Mouse (Mus musculus) kidney, embryonic 16.5 days (tissue): ENCODE results near the gene Zmynd8. TPM values are rescaled to one million over a fixed set of nuclear protein-coding genes. Genes with fewer than 3 reads are reported as not detected.

ENCODE experiments used
- ATAC-seq: fragments of 200-750 bp; cut with Nextera tagmentation; 2 replicates; pipeline ENCODE4 v1.8.0; 2017; ENCODE audit warnings: moderate TSS enrichment; ENCODE audit not compliant: low FRiP score, low TSS enrichment
- H3K27ac ChIP-seq: fragments of 300-500 bp; sonication (generic); 2 replicates; pipeline ENCODE4 v1.5.1; 2014; ENCODE audit warnings: low read length
- H3K27me3 ChIP-seq: fragments of 300-500 bp; sonication (generic); 2 replicates; pipeline ENCODE4 v1.6.1; 2014; ENCODE audit warnings: low read length, control low read depth, mixed read lengths; ENCODE audit not compliant: insufficient read depth
- H3K36me3 ChIP-seq: fragments of 300-500 bp; sonication (generic); 2 replicates; pipeline ENCODE4 v1.6.1; 2014; ENCODE audit warnings: low read length, control low read depth, mixed read lengths; ENCODE audit not compliant: insufficient read depth
- H3K4me1 ChIP-seq: fragments of 300-500 bp; sonication (generic); 2 replicates; pipeline ENCODE4 v1.6.1; 2014; ENCODE audit warnings: low read length, control low read depth, mixed read lengths; ENCODE audit not compliant: insufficient read depth
- H3K4me2 ChIP-seq: fragments of 300-500 bp; sonication (generic); replicated peaks from 2 replicates; pipeline ENCODE4 v1.6.1; 2014; ENCODE audit warnings: low read depth, low read length
- H3K4me3 ChIP-seq: fragments of 300-500 bp; sonication (generic); 2 replicates; pipeline ENCODE4 v1.5.1; 2014; ENCODE audit warnings: mild to moderate bottlenecking, low read length
- H3K9ac ChIP-seq: fragments of 300-500 bp; sonication (generic); replicated peaks from 2 replicates; pipeline ENCODE4 v1.6.1; 2014; ENCODE audit warnings: low read length
- H3K9me3 ChIP-seq: fragments of 300-500 bp; sonication (generic); 2 replicates; pipeline ENCODE4 v1.6.1; 2016; ENCODE audit warnings: low read length, control low read depth
- WGBS: fragments of 180-500 bp; shearing (Covaris S2); extraction: QIAGEN DNeasy Blood & Tissue Kit; methylation state at CpG from one replicate; pipeline ENCODE4 v1.1.7; 2014; 5-methylcytosine and 5-hydroxymethylcytosine counted together
- polyA plus RNA-seq: library from polyadenylated mRNA; unstranded; fragments of >200 nt; fragmentation: Nextera tagmentation; extraction: Ambion mirVana; gene quantifications from 2 replicates; pipeline ENCODE4 v1.2.1, GENCODE M21; 2015

The Zmynd8 gene
- polyA plus RNA-seq, 1 experiment from 2014 or later: 58.2 TPM

DNA sequence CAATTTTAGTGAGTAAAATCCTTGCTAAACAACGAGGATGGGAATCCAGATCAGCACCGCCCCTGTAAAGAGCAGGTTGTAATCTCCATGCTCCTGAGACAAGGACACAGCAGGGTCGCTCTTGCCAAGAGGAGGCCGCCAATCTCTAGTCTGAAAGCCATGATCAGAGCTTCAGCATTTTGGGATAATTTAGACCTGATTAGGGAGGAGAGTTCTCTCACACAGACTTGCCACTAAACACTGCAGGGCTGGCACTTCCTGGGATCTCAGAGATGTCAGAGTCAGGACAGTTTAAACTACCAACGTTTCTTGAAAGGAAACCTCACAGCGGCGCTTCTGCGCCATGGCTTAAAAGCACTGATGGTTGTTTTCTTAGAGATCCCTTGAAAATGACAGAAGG, 32.4 kb downstream of the Zmynd8 start:
- H3K36me3 ChIP-seq: peaks cover 14% of the 10 kb centered on the region; the same call in 1 of the 2 replicates
- peak overlapping the region; percentile 69 for H3K27ac ChIP-seq
- 62% methylated on average over 8 of the region's 8 CpGs for WGBS
- no peak overlapping the region for H3K4me3 ChIP-seq
- peaks cover 56% of the 10 kb centered on the region for H3K4me1 ChIP-seq
- H3K9ac ChIP-seq: 0 out of 2 replicates have a peak overlapping the region, but pooled peaks have one; percentile 31
- no peaks in the 10 kb centered on the region for H3K9me3 ChIP-seq
- no peaks in the 10 kb centered on the region for H3K27me3 ChIP-seq
- H3K4me2 ChIP-seq: no peak overlapping the region
- no peak for ATAC-seq

GRCm38 (mm10) chr2:165864769-165865168, 34.0 kb downstream of the Zmynd8 start:
- H3K27ac ChIP-seq: no peak overlapping the region
- peaks cover 5% of the 10 kb centered on the region; the same call in 1 of the 2 replicates for H3K36me3 ChIP-seq
- no peak for ATAC-seq
- H3K9me3 ChIP-seq: no peaks in the 10 kb centered on the region
- no peak overlapping the region for H3K4me2 ChIP-seq
- H3K27me3 ChIP-seq: no peaks in the 10 kb centered on the region
- H3K4me3 ChIP-seq: no peak overlapping the region
- peak overlapping the region; percentile 3; the same call in 1 of the 2 replicates for H3K9ac ChIP-seq
- H3K4me1 ChIP-seq: peaks cover 65% of the 10 kb centered on the region
- 79% methylated on average over 3 of the region's 3 CpGs for WGBS

- Histone ChIP-seq H3K4me2 (no peak overlapping the region; the same call in 1 of the 2 replicates), H3K4me3 (no peak overlapping the region), H3K9ac (0 out of 2 replicates have a peak overlapping the region, but pooled peaks have one; percentile 19), H3K27me3 (no peaks in the 10 kb centered on the region), H3K36me3 (peaks cover 5% of the 10 kb centered on the region; the same call in 1 of the 2 replicates), H3K4me1 (peaks cover 67% of the 10 kb centered on the region), H3K27ac (peak overlapping the region; percentile 70), H3K9me3 (no peaks in the 10 kb centered on the region)
- ATAC-seq: peak; percentile 46
- 57% methylated on average over 26 of the region's 26 CpGs for WGBS
These were observed 36.9 kb downstream of the Zmynd8 start for GRCm38 (mm10) chr2:165861683-165862594.

DNA sequence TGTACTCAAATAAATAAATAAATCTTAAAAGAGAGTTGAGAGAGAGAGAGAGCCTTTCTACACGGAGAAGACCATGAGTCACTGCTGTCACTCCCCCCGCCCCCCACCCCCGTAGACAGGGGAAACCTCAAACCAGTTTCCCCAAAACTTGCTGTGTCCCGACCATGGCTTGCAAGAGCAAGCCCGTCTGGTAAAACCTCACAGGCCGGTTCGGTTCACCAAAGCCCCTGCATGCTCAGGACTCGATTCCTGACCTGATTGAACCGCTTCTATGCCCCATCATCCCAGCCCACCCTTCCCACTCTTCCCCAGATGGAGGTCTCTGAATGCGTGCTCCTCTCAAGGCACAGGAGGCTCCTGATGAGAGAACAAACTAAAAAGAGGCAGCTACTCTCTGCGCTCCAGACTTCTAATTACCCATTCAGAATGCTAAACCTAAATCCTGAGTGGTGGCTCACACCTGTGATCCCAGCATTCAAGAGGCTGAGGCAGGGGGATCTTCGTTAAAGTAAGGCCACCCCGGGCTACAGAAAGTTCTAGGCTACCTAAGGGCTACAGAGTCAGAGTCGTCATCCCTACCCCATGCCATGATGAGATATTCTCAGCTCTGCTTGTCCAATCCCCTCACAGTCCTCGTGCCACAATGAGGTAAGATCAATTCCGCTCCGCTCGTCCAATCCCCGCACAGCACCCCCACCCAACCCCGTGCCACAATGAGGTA, 37.7 kb downstream of the Zmynd8 start:
- Histone ChIP-seq H3K27ac (0 out of 2 replicates have a peak overlapping the region, but pooled peaks have one; percentile 70), H3K9ac (no peak overlapping the region), H3K4me2 (no peak overlapping the region), H3K27me3 (no peaks in the 10 kb centered on the region), H3K4me1 (peaks cover 67% of the 10 kb centered on the region), H3K9me3 (no peaks in the 10 kb centered on the region), H3K4me3 (no peak overlapping the region), H3K36me3 (peaks cover 5% of the 10 kb centered on the region; the same call in 1 of the 2 replicates)
- ATAC-seq: no peak
- WGBS: 88% methylated on average over 20 of the region's 20 CpGs

DNA sequence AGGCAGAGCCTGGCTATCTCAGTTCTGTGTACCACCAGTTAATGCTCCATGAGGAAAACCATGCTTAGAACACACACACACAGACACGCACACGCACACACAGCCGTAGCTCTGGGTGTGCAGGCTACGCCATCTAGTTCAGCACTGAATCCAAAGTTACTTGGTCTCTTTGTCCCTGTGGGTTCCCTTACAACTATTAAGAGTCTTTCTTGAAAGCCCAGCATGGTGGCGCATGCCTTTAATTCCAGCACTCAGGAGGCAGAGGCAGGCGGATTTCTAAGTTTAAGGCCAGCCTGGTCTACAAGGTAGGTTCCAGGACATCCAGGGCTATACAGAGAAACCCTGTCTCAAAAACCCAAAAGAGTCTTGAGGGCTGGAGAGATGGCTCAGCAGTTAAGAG, 38.4 kb downstream of the Zmynd8 start:
- Histone ChIP-seq H3K4me2 (no peak overlapping the region), H3K9me3 (no peaks in the 10 kb centered on the region), H3K4me3 (no peak overlapping the region), H3K36me3 (peaks cover 5% of the 10 kb centered on the region; the same call in 1 of the 2 replicates), H3K27ac (peak overlapping the region; percentile 96; the same call in 1 of the 2 replicates), H3K9ac (no peak overlapping the region), H3K4me1 (peaks cover 72% of the 10 kb centered on the region), H3K27me3 (no peaks in the 10 kb centered on the region)
- WGBS: 93% methylated on average over 6 of the region's 6 CpGs
- ATAC-seq: no peak

GRCm38 (mm10) chr2:165858453-165859384, 40.1 kb downstream of the Zmynd8 start:
- H3K9me3 ChIP-seq: no peaks in the 10 kb centered on the region
- 17% methylated on average over 12 of the region's 12 CpGs for WGBS
- peak overlapping the region; percentile 34 for H3K4me2 ChIP-seq
- H3K27me3 ChIP-seq: no peaks in the 10 kb centered on the region
- no peak overlapping the region for H3K4me3 ChIP-seq
- ATAC-seq: no peak
- peaks cover 80% of the 10 kb centered on the region for H3K4me1 ChIP-seq
- peak overlapping the region; percentile 43 for H3K9ac ChIP-seq
- peak overlapping the region; percentile 96 for H3K27ac ChIP-seq
- peaks cover 5% of the 10 kb centered on the region; the same call in 1 of the 2 replicates for H3K36me3 ChIP-seq

DNA sequence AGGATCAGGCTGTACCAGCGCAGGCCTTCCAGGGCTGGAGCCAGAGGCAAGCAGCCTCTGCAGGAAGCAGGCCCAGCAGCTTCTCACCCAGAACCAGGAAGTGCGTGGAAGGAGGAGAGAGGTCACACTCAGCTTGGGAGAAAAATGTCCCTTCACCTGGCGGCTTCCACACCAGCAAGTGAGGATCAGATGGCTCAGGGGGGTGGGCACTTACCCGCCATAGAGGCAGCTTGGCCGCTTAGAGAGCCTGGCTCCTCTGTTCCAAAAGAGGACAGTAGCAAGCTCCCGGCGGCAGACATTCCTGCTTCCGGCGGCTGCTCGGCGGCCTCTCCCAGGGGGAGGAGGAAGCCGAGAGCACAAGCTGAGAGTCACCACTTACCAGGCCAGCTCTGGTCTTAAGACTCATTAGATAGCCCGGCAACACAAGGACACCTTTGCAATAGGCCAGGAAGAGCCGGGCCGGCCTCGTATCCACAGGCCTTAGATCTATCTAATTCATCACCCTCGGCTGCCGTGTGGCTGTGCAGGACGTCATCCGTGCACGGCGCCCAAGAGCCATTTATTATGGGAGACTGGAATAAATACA, 40.9 kb downstream of the Zmynd8 start:
- Histone ChIP-seq H3K36me3 (peaks cover 5% of the 10 kb centered on the region; the same call in 1 of the 2 replicates), H3K27me3 (no peaks in the 10 kb centered on the region), H3K9ac (peak overlapping the region; percentile 43), H3K4me3 (no peak overlapping the region), H3K4me2 (peak overlapping the region; percentile 34), H3K27ac (peak overlapping the region; percentile 96), H3K4me1 (peaks cover 88% of the 10 kb centered on the region), H3K9me3 (no peaks in the 10 kb centered on the region)
- peak; percentile 46 for ATAC-seq
- 3% methylated on average over 22 of the region's 22 CpGs for WGBS

DNA sequence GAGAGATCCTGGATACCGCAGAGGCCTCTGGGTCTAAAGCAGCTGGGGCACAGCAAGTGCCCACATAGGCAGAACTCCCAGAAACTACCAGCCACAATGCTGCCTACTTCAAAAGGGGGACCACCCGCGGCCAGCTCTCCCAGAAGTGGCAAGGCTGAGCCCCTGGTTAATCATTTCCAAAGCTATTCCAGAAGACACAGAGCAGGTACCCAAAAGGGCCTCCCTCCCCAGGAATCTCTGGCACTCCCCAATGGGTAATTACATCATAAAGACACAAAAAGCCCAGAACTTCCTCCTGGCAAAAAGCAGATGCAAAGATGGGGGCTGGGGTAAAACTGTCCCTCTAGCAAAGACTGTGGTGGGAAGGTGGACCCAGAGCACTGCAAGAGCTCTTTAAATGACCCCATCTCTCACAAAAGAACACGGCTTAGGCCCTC, 41.4 kb downstream of the Zmynd8 start:
- no peak overlapping the region for H3K4me3 ChIP-seq
- 11% methylated on average over 4 of the region's 4 CpGs for WGBS

More for the DNA sequence above, 41.4 kb downstream of the Zmynd8 start:
- Histone ChIP-seq H3K4me2 (peak overlapping the region; percentile 34), H3K9me3 (no peaks in the 10 kb centered on the region), H3K9ac (peak overlapping the region; percentile 43), H3K27ac (peak overlapping the region; percentile 96), H3K27me3 (no peaks in the 10 kb centered on the region), H3K4me1 (peaks cover 93% of the 10 kb centered on the region), H3K36me3 (peaks cover 5% of the 10 kb centered on the region; the same call in 1 of the 2 replicates)
- ATAC-seq: peak; percentile 65
